Comparison of ENCODE assay signal across 15 mouse cellular contexts in genomic region chr3:100507174-100507573, GRCm38 (mm10).
"Had no signal": no experiment of that assay in that cellular context is flagged by ENCODE, and none has a peak within 500 bp of the region (broad histone marks: within the 10 kb centered on the region; RNA-seq: fewer than 3 reads in every experiment).

No protein-coding gene starts in this region.

- ATAC-seq: midbrain, embryonic 16.5 days had no signal

- DNase-seq: lung, adult 18-20 months; lung, embryonic 14.5 days; lung, postnatal 10 days; lung, postnatal 4 days; midbrain, embryonic 14.5 days; right cerebral cortex, postnatal 14 days; thymus, adult 2 months; thymus, postnatal 25 days; thymus, postnatal 4 days had no signal

- H3K4me2 ChIP-seq: lung, embryonic 14.5 days; midbrain, embryonic 12.5 days; neural tube, embryonic 12.5 days; stomach, embryonic 15.5 days had no signal

- H3K4me3 ChIP-seq: midbrain, embryonic 10.5 days; midbrain, embryonic 12.5 days; neural tube, embryonic 12.5 days; stomach, embryonic 15.5 days had no signal

- H3K9ac ChIP-seq: lung, embryonic 14.5 days; midbrain, embryonic 12.5 days; neural tube, embryonic 12.5 days; stomach, embryonic 15.5 days had no signal

- H3K27ac ChIP-seq: midbrain, embryonic 10.5 days; midbrain, embryonic 12.5 days; neural tube, embryonic 12.5 days; stomach, embryonic 15.5 days; stomach, postnatal 0 days had no signal

- H3K36me3 ChIP-seq: midbrain, embryonic 10.5 days; midbrain, embryonic 12.5 days; neural tube, embryonic 12.5 days; stomach, embryonic 15.5 days had no signal

- H3K27me3 ChIP-seq: midbrain, embryonic 12.5 days; neural tube, embryonic 12.5 days; stomach, embryonic 15.5 days had no signal

- H3K4me1 ChIP-seq: midbrain, embryonic 10.5 days; midbrain, embryonic 12.5 days; neural tube, embryonic 12.5 days; stomach, embryonic 15.5 days had no signal

- H3K9me3 ChIP-seq: midbrain, embryonic 10.5 days; midbrain, embryonic 12.5 days; neural tube, embryonic 12.5 days; stomach, embryonic 15.5 days had no signal
